Mouse (Mus musculus) heart, postnatal 4 days (tissue): ENCODE measurements around the gene Pcdh15. TPM values are rescaled to one million over a fixed set of nuclear protein-coding genes. Genes with fewer than 3 reads are reported as not detected.

Experiments used
- DNase-seq: peaks from one replicate; pipeline ENCODE4 v3.0.0; 2021
- total RNA-seq, 2 experiments: library from RNA; stranded (reverse); gene quantifications; 2 replicates each; pipeline ENCODE4 v1.2.3; 2021

The Pcdh15 gene
- total RNA-seq, 2 experiments from 2014 or later: 0.54 to 0.74 TPM

GRCm38 (mm10) chr10:73821657-73822583 lies 722.8 kb downstream of the Pcdh15 start:
- no peak for DNase-seq

GRCm38 (mm10) chr10:73823214-73823613 lies 724.1 kb downstream of the Pcdh15 start:
- DNase-seq: no peak

GRCm38 (mm10) chr10:73826354-73826753 lies 727.2 kb downstream of the Pcdh15 start:
- DNase-seq: no peak

- no peak for DNase-seq
These were observed 729.6 kb downstream of the Pcdh15 start for GRCm38 (mm10) chr10:73828781-73829180.

GRCm38 (mm10) chr10:73844998-73845397 lies 745.9 kb downstream of the Pcdh15 start:
- no peak for DNase-seq

GRCm38 (mm10) chr10:73862181-73862580 lies 763.0 kb downstream of the Pcdh15 start:
- no peak for DNase-seq

GRCm38 (mm10) chr10:73878055-73878728 lies 779.0 kb downstream of the Pcdh15 start:
- DNase-seq: no peak

- DNase-seq: no peak
These were observed 779.6 kb downstream of the Pcdh15 start for GRCm38 (mm10) chr10:73878729-73879067.

- no peak for DNase-seq
These were observed 788.6 kb downstream of the Pcdh15 start for GRCm38 (mm10) chr10:73887771-73888170.

GRCm38 (mm10) chr10:73892251-73892650 lies 793.1 kb downstream of the Pcdh15 start:
- no peak for DNase-seq

GRCm38 (mm10) chr10:73896086-73896607 lies 797.0 kb downstream of the Pcdh15 start:
- no peak for DNase-seq

GRCm38 (mm10) chr10:73899165-73899564 lies 800.0 kb downstream of the Pcdh15 start:
- no peak for DNase-seq

- no peak for DNase-seq
These were observed 808.5 kb downstream of the Pcdh15 start for GRCm38 (mm10) chr10:73907626-73908025.

GRCm38 (mm10) chr10:73908568-73908967 lies 809.4 kb downstream of the Pcdh15 start:
- no peak for DNase-seq

- DNase-seq: no peak
These were observed 816.0 kb downstream of the Pcdh15 start for GRCm38 (mm10) chr10:73915170-73915569.

- peak; percentile 10 for DNase-seq
These were observed 822.4 kb downstream of the Pcdh15 start for GRCm38 (mm10) chr10:73921579-73921978.

- DNase-seq: no peak
These were observed 829.5 kb downstream of the Pcdh15 start for GRCm38 (mm10) chr10:73928672-73929071.

GRCm38 (mm10) chr10:73929718-73930117 lies 830.6 kb downstream of the Pcdh15 start:
- DNase-seq: no peak

- DNase-seq: no peak
These were observed 832.0 kb downstream of the Pcdh15 start for GRCm38 (mm10) chr10:73931185-73931584.

- DNase-seq: no peak
These were observed 833.0 kb downstream of the Pcdh15 start for GRCm38 (mm10) chr10:73931996-73932679.

GRCm38 (mm10) chr10:73936121-73936520 lies 837.0 kb downstream of the Pcdh15 start:
- DNase-seq: no peak

GRCm38 (mm10) chr10:73938989-73939388 lies 839.8 kb downstream of the Pcdh15 start:
- no peak for DNase-seq

GRCm38 (mm10) chr10:73947799-73948198 lies 848.7 kb downstream of the Pcdh15 start:
- no peak for DNase-seq
